Mouse (Mus musculus): ENCODE measurements around the gene Mllt3. TPM values are rescaled to one million over a fixed set of nuclear protein-coding genes. Genes with fewer than 3 reads are reported as not detected.
"Not testable (repeated sequence)": the region's sequence is repeated elsewhere in the genome, so short reads cannot be mapped to it uniquely, and the experiment has no call there.

Mllt3 gene
- polyA plus RNA-seq, 1 experiment from 2014 or later, result 72.4 TPM

- WGBS, result 100% methylated on average over 1 of the region's 2 CpGs
- not testable (repeated sequence) for H3K9me3 ChIP-seq (ENCODE audit: control insufficient read depth, low read length); H3K9ac ChIP-seq (ENCODE audit: low read length); H3K27me3 ChIP-seq (ENCODE audit: control insufficient read depth, insufficient read depth, low read length); H3K4me3 ChIP-seq (ENCODE audit: low read depth, low read length); ATAC-seq (ENCODE audit: insufficient read depth, low FRiP score, low TSS enrichment); H3K4me1 ChIP-seq (ENCODE audit: control insufficient read depth, insufficient read depth, low read length); H3K4me2 ChIP-seq (ENCODE audit: low read depth); H3K27ac ChIP-seq (ENCODE audit: low read depth, low read length); H3K36me3 ChIP-seq (ENCODE audit: control insufficient read depth, insufficient read depth, low read length); DNase-seq (ENCODE audit: low spot score)
Measured at GRCm38 (mm10) chr4:87964890-87965289, 68.3 kb downstream of the Mllt3 start.

GRCm38 (mm10) chr4:87963773-87964076, 69.4 kb downstream of the Mllt3 start:
- H3K36me3 ChIP-seq (ENCODE audit: control insufficient read depth, insufficient read depth, low read length), result no peaks in the 10 kb centered on the region
- WGBS, result 89% methylated on average over 3 of the region's 3 CpGs
- H3K9me3 ChIP-seq (ENCODE audit: control insufficient read depth, low read length), result no peaks in the 10 kb centered on the region
- H3K4me1 ChIP-seq (ENCODE audit: control insufficient read depth, insufficient read depth, low read length), result no peaks in the 10 kb centered on the region
- no peak overlapping the region for H3K4me2 ChIP-seq (ENCODE audit: low read depth)
- no peaks in the 10 kb centered on the region for H3K27me3 ChIP-seq (ENCODE audit: control insufficient read depth, insufficient read depth, low read length)
- no peak overlapping the region for H3K9ac ChIP-seq (ENCODE audit: low read length)
- H3K27ac ChIP-seq (ENCODE audit: low read depth, low read length), result no peak overlapping the region
- H3K4me3 ChIP-seq (ENCODE audit: low read depth, low read length), result no peak overlapping the region
- no peak for ATAC-seq (ENCODE audit: insufficient read depth, low FRiP score, low TSS enrichment)
- no peak for DNase-seq (ENCODE audit: low spot score)

GRCm38 (mm10) chr4:87963055-87963772, 70.0 kb downstream of the Mllt3 start:
- Histone ChIP-seq H3K4me3 (ENCODE audit: low read depth, low read length) (no peak overlapping the region), H3K9me3 (ENCODE audit: control insufficient read depth, low read length) (no peaks in the 10 kb centered on the region), H3K27me3 (ENCODE audit: control insufficient read depth, insufficient read depth, low read length) (no peaks in the 10 kb centered on the region), H3K4me1 (ENCODE audit: control insufficient read depth, insufficient read depth, low read length) (no peaks in the 10 kb centered on the region), H3K9ac (ENCODE audit: low read length) (no peak overlapping the region), H3K36me3 (ENCODE audit: control insufficient read depth, insufficient read depth, low read length) (no peaks in the 10 kb centered on the region), H3K27ac (ENCODE audit: low read depth, low read length) (no peak overlapping the region), H3K4me2 (ENCODE audit: low read depth) (no peak overlapping the region)
- WGBS, result 92% methylated on average over 13 of the region's 13 CpGs
- no peak for ATAC-seq (ENCODE audit: insufficient read depth, low FRiP score, low TSS enrichment)
- DNase-seq (ENCODE audit: low spot score), result no peak

- Histone ChIP-seq H3K4me2 (ENCODE audit: low read depth) (no peak overlapping the region), H3K27ac (ENCODE audit: low read depth, low read length) (no peak overlapping the region), H3K9me3 (ENCODE audit: control insufficient read depth, low read length) (no peaks in the 10 kb centered on the region), H3K36me3 (ENCODE audit: control insufficient read depth, insufficient read depth, low read length) (no peaks in the 10 kb centered on the region), H3K27me3 (ENCODE audit: control insufficient read depth, insufficient read depth, low read length) (no peaks in the 10 kb centered on the region), H3K9ac (ENCODE audit: low read length) (no peak overlapping the region), H3K4me1 (ENCODE audit: control insufficient read depth, insufficient read depth, low read length) (no peaks in the 10 kb centered on the region), H3K4me3 (ENCODE audit: low read depth, low read length) (no peak overlapping the region)
- DNase-seq (ENCODE audit: low spot score) (no peak), ATAC-seq (ENCODE audit: insufficient read depth, low FRiP score, low TSS enrichment) (no peak)
- 89% methylated on average over 6 of the region's 6 CpGs for WGBS
Measured at GRCm38 (mm10) chr4:87961872-87962271, 71.3 kb downstream of the Mllt3 start.

- H3K36me3 ChIP-seq (ENCODE audit: control insufficient read depth, insufficient read depth, low read length), result no peaks in the 10 kb centered on the region
- no peak overlapping the region for H3K27ac ChIP-seq (ENCODE audit: low read depth, low read length)
- no peaks in the 10 kb centered on the region for H3K27me3 ChIP-seq (ENCODE audit: control insufficient read depth, insufficient read depth, low read length)
- no peak overlapping the region for H3K4me2 ChIP-seq (ENCODE audit: low read depth)
- 0 out of 2 replicates have a peak, but pooled peaks cover 3% of the 10 kb centered on the region for H3K4me1 ChIP-seq (ENCODE audit: control insufficient read depth, insufficient read depth, low read length)
- no peak overlapping the region for H3K9ac ChIP-seq (ENCODE audit: low read length)
- DNase-seq (ENCODE audit: low spot score) (no peak), ATAC-seq (ENCODE audit: insufficient read depth, low FRiP score, low TSS enrichment) (no peak)
- H3K9me3 ChIP-seq (ENCODE audit: control insufficient read depth, low read length), result no peaks in the 10 kb centered on the region
- 66% methylated on average over 3 of the region's 3 CpGs for WGBS
- H3K4me3 ChIP-seq (ENCODE audit: low read depth, low read length), result no peak overlapping the region
Measured at GRCm38 (mm10) chr4:87957852-87958251, 75.3 kb downstream of the Mllt3 start.

- Histone ChIP-seq H3K27me3 (ENCODE audit: control insufficient read depth, insufficient read depth, low read length) (no peaks in the 10 kb centered on the region), H3K27ac (ENCODE audit: low read depth, low read length) (no peak overlapping the region), H3K4me1 (ENCODE audit: control insufficient read depth, insufficient read depth, low read length) (0 out of 2 replicates have a peak, but pooled peaks cover 3% of the 10 kb centered on the region), H3K4me2 (ENCODE audit: low read depth) (no peak overlapping the region), H3K9me3 (ENCODE audit: control insufficient read depth, low read length) (no peaks in the 10 kb centered on the region), H3K9ac (ENCODE audit: low read length) (no peak overlapping the region), H3K36me3 (ENCODE audit: control insufficient read depth, insufficient read depth, low read length) (no peaks in the 10 kb centered on the region), H3K4me3 (ENCODE audit: low read depth, low read length) (no peak overlapping the region)
- no peak for ATAC-seq (ENCODE audit: insufficient read depth, low FRiP score, low TSS enrichment)
- DNase-seq (ENCODE audit: low spot score), result no peak
- WGBS, result 87% methylated on average over 3 of the region's 3 CpGs
Measured at GRCm38 (mm10) chr4:87957198-87957597, 76.0 kb downstream of the Mllt3 start.

GRCm38 (mm10) chr4:87955132-87955531, 78.0 kb downstream of the Mllt3 start:
- no peaks in the 10 kb centered on the region for H3K9me3 ChIP-seq (ENCODE audit: control insufficient read depth, low read length)
- H3K4me2 ChIP-seq (ENCODE audit: low read depth), result no peak overlapping the region
- no peaks in the 10 kb centered on the region for H3K36me3 ChIP-seq (ENCODE audit: control insufficient read depth, insufficient read depth, low read length)
- 0 out of 2 replicates have a peak, but pooled peaks cover 3% of the 10 kb centered on the region for H3K4me1 ChIP-seq (ENCODE audit: control insufficient read depth, insufficient read depth, low read length)
- no peak for ATAC-seq (ENCODE audit: insufficient read depth, low FRiP score, low TSS enrichment)
- H3K27ac ChIP-seq (ENCODE audit: low read depth, low read length), result no peak overlapping the region
- WGBS, result 90% methylated on average over 2 of the region's 2 CpGs
- H3K9ac ChIP-seq (ENCODE audit: low read length), result no peak overlapping the region
- H3K4me3 ChIP-seq (ENCODE audit: low read depth, low read length), result no peak overlapping the region
- no peak for DNase-seq (ENCODE audit: low spot score)
- no peaks in the 10 kb centered on the region for H3K27me3 ChIP-seq (ENCODE audit: control insufficient read depth, insufficient read depth, low read length)

- H3K4me2 ChIP-seq (ENCODE audit: low read depth), result no peak overlapping the region
- no peaks in the 10 kb centered on the region for H3K36me3 ChIP-seq (ENCODE audit: control insufficient read depth, insufficient read depth, low read length)
- 0 out of 2 replicates have a peak, but pooled peaks cover 3% of the 10 kb centered on the region for H3K4me1 ChIP-seq (ENCODE audit: control insufficient read depth, insufficient read depth, low read length)
- no peak for ATAC-seq (ENCODE audit: insufficient read depth, low FRiP score, low TSS enrichment)
- H3K27me3 ChIP-seq (ENCODE audit: control insufficient read depth, insufficient read depth, low read length), result no peaks in the 10 kb centered on the region
- no peaks in the 10 kb centered on the region for H3K9me3 ChIP-seq (ENCODE audit: control insufficient read depth, low read length)
- WGBS, result 85% methylated on average over 7 of the region's 7 CpGs
- H3K4me3 ChIP-seq (ENCODE audit: low read depth, low read length), result no peak overlapping the region
- H3K9ac ChIP-seq (ENCODE audit: low read length), result no peak overlapping the region
- H3K27ac ChIP-seq (ENCODE audit: low read depth, low read length), result no peak overlapping the region
- no peak for DNase-seq (ENCODE audit: low spot score)
Measured at GRCm38 (mm10) chr4:87954421-87955083, 78.6 kb downstream of the Mllt3 start.

GRCm38 (mm10) chr4:87953736-87954135, 79.4 kb downstream of the Mllt3 start:
- no peak overlapping the region for H3K4me2 ChIP-seq (ENCODE audit: low read depth)
- no peak for DNase-seq (ENCODE audit: low spot score)
- 83% methylated on average over 4 of the region's 4 CpGs for WGBS
- no peaks in the 10 kb centered on the region for H3K36me3 ChIP-seq (ENCODE audit: control insufficient read depth, insufficient read depth, low read length)
- no peak overlapping the region for H3K9ac ChIP-seq (ENCODE audit: low read length)
- 0 out of 2 replicates have a peak, but pooled peaks cover 3% of the 10 kb centered on the region for H3K4me1 ChIP-seq (ENCODE audit: control insufficient read depth, insufficient read depth, low read length)
- H3K9me3 ChIP-seq (ENCODE audit: control insufficient read depth, low read length), result no peaks in the 10 kb centered on the region
- H3K4me3 ChIP-seq (ENCODE audit: low read depth, low read length), result no peak overlapping the region
- H3K27me3 ChIP-seq (ENCODE audit: control insufficient read depth, insufficient read depth, low read length), result no peaks in the 10 kb centered on the region
- H3K27ac ChIP-seq (ENCODE audit: low read depth, low read length), result no peak overlapping the region
- ATAC-seq (ENCODE audit: insufficient read depth, low FRiP score, low TSS enrichment), result no peak

Data from neural tube, embryonic 11.5 days (tissue).